Mouse (Mus musculus) mature B cell (primary cell): ENCODE measurements around the gene Diaph2.
"Not testable (repeated sequence)": the region's sequence is repeated elsewhere in the genome, so short reads cannot be mapped to it uniquely, and the experiment has no call there.

Source experiments
- in situ Hi-C: fragments of 300-500 bp; cut with MboI; formaldehyde crosslinking; loops from 2 replicates; pipeline ENCODE4 v1.14.3; 2019

Diaph2 gene

GRCm38 (mm10) chrX:129831903-129832302 is 82.4 kb downstream of the Diaph2 start:
- in situ Hi-C loops, result no loop called here

DNA sequence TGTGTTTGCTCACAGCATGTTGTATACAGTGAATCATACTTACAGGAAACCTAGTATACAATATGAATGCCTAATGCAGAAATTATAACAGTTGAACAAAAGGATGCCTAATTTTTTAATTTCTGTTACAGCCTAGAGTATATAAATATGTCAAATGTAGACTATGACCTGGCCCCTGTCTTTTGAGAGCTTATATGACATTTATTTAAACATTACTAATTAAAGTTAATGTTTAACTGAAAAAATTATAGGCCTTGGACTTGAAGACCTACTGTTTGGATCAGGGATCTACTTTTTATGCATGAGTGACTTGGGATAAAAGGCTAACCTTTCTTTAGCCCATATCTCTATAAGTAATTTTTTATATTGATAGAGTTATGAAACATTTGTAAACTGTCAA is 84.3 kb downstream of the Diaph2 start:
- in situ Hi-C loops, result no loop called here

DNA sequence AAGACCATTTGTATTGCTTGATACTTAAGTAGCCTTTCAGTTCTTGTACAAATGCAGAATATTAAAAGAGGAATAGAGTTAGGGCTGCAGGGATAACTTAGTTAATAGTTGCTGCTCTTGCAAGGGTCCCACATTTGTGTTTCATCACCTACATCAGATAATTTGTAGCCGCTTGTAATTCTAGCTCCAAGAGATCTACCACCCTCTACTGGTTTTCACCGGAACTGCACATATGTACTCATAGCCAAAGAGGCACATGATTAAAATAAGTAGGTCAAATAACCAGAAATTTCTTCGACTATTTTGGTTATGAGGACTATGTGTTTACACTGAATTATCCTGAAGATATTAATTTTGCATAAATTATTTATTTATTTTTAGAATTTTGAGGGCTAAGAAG is 134.9 kb downstream of the Diaph2 start:
- in situ Hi-C loops, result no loop called here

DNA sequence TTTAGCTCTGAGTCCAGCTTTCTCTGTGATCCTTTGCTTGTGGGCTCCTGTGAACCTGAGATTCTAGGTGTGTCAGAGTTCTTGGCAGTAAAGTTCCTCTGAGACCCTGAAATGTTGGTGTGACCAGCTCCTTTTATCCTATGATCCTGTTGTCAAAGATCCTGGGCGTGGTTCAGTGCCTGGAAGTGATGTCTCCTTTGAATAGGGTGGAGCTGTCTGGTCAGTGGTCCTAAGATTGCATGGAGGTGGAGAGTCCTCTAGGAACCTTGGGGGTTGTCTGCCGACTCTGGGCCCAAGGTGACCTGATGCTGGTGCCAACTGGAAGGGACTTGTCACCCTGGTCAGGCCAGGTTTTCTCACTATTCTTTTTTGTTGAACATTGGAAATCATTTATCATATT is 176.3 kb downstream of the Diaph2 start:
- in situ Hi-C loops, result no loop called here

DNA sequence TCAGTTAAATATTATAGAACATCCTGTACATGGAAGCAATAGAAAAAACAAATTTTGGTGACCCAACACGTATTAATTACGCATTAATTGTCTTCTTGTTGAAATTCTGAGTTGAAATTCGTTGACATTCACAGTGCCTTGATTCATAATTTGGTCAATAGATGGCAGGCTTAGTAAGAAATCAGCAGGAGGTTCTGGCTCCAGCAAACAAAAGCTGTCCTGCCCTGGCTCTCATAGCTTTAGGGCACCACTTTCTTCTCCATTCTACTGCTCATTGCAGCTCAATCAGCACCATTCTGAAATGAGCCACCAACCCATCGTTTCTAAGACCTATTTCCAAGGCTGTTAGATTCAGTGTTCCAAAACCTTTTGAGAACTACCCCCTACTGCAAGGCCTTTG is 225.3 kb downstream of the Diaph2 start:
- in situ Hi-C loops, result no loop called here

GRCm38 (mm10) chrX:130008210-130008609 is 258.7 kb downstream of the Diaph2 start:
- in situ Hi-C loops, result no loop called here

- in situ Hi-C loops, result no loop called here
Observed at GRCm38 (mm10) chrX:130019735-130020134, 270.2 kb downstream of the Diaph2 start.

- in situ Hi-C loops, result no loop called here
Observed at GRCm38 (mm10) chrX:130044525-130044924, 295.0 kb downstream of the Diaph2 start.

- in situ Hi-C loops, result no loop called here
Observed at GRCm38 (mm10) chrX:130149216-130149615, 399.7 kb downstream of the Diaph2 start.

- in situ Hi-C loops, result no loop called here
Observed at GRCm38 (mm10) chrX:130152164-130152563, 402.6 kb downstream of the Diaph2 start.

DNA sequence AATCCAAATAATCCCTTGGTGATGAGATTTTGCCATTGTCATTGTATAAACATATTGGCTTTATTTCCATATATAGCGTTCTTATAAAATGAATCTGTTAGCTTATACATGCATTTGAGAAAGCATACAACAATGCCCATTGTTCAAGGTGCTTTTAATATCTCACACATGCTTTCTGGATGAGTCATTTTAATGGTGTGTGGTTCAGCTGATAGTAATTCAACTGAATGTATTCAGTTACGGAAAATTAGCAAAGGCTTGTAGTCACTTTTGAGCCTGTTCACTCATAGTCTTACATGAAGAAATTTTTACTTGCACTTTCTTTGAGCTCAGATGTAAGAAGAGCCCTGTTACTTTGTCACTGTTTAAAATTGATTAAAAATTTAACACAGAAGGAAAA is 423.6 kb downstream of the Diaph2 start:
- in situ Hi-C loops, result no loop called here

- in situ Hi-C loops, result no loop called here
Observed at GRCm38 (mm10) chrX:130187891-130188290, 438.3 kb downstream of the Diaph2 start.

DNA sequence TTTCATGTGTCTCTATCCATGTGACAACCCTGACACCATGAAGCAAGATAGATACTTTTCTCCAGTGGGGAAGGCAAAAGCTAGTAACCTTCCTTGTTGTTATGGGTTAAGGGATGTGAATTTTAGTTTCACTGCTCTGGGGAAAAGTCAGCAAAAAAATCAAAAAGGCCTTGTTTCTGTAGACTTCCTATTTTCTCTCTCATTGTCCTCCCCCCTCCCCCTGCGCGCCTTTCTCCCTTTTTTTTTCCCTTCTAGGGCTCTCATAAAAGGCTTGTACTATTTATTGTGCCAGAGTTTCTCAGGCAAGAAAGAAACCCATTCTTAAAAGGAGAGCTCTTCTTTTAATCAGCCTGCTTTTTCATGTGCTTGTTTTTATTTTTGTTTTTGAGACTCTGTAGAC is 438.9 kb downstream of the Diaph2 start:
- in situ Hi-C loops, result no loop called here

DNA sequence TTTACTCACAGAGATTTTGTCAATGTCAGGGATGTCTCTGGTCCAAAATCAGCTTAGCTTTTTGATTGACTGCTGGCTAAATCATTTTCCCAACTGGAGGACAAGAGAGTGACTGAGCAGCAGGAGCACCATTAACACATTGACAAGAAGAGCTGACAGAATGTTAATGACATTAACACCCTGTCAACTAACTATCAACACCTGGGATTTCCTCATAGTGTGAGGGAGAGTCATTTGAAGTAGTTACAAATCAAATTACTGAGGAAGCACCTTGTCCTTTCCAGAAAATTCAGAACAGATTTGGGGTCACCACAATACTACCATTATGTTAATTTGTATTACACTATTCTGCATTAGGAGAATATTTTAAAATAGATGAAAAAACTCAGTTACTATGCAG is 439.7 kb downstream of the Diaph2 start:
- in situ Hi-C loops, result no loop called here

DNA sequence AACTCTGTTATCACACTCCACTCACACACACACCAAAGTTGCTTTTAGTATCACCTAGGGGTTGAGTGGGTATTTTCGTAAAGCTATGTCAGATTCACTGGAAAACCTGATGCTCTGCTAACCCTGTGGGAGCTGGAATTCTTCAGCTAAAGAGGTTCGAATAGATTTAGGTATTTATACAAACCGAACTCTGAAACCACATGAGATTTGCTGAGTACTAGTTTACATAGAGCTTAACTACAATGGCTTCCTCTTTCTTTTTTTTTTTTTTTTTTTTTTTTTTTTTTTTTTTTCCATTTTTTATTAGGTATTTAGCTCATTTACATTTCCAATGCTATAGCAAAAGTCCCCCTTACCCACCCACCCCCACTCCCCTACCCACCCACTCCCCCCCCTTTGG is 447.9 kb downstream of the Diaph2 start:
- in situ Hi-C loops, result not testable (repeated sequence)

- in situ Hi-C loops, result no loop called here
Observed at GRCm38 (mm10) chrX:130205243-130205642, 455.7 kb downstream of the Diaph2 start.

- in situ Hi-C loops, result no loop called here
Observed at GRCm38 (mm10) chrX:130212227-130212626, 462.7 kb downstream of the Diaph2 start.

DNA sequence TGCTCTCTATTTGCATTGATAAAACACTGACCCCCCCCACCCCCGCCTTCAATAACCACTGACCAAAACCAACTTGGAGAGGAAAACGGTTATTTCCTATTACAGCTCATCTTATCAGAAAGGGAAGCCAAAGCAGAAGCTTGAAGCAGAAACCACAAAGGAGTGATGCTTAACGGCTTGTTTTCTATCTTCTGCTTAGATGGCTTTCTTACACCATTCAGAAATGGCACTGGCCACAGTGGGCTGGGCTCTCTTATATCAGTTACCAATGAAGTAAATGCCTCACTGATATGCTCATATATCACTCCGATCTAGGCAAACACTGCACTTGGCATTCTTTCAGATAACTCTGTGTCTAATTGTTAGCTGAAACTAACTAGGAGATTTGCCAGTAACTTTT is 463.2 kb downstream of the Diaph2 start:
- in situ Hi-C loops, result no loop called here

- in situ Hi-C loops, result no loop called here
Observed at GRCm38 (mm10) chrX:130230045-130230444, 480.5 kb downstream of the Diaph2 start.

- in situ Hi-C loops, result no loop called here
Observed at GRCm38 (mm10) chrX:130235167-130235566, 485.6 kb downstream of the Diaph2 start.

- in situ Hi-C loops, result no loop called here
Observed at GRCm38 (mm10) chrX:130246652-130247051, 497.1 kb downstream of the Diaph2 start.

GRCm38 (mm10) chrX:130253664-130254063 is 504.1 kb downstream of the Diaph2 start:
- in situ Hi-C loops, result no loop called here

- in situ Hi-C loops, result no loop called here
Observed at GRCm38 (mm10) chrX:130265707-130266106, 516.2 kb downstream of the Diaph2 start.

DNA sequence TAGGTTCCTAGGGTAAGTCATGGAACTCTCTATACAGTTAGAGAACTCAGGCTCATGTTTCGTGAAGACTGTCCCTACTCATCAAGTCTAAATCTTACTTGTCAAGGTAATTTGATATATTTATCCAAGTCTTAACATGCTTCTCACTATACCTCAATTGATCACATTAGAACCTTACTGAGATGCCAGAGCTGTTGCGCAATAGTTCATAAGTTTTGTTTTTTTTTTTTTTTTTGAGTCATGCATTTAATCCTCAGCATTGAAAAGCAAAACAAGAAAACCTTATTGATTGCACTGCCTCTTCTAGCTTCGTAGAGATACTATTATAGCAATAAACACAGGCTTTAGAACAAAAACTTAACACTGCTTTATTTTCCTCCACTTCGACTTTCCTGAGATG is 529.6 kb downstream of the Diaph2 start:
- in situ Hi-C loops, result no loop called here

- in situ Hi-C loops, result no loop called here
Observed at GRCm38 (mm10) chrX:130281484-130281883, 531.9 kb downstream of the Diaph2 start.
